Mouse (Mus musculus) kidney, adult 2 months (tissue): Measurements from ENCODE around the gene St6gal1. TPM values are rescaled to one million over a fixed set of nuclear protein-coding genes. Genes with fewer than 3 reads are reported as not detected.

Experiments
- DNase-seq: peaks from one replicate; pipeline ENCODE4 v3.0.0; 2021
- H3K27ac ChIP-seq: fragments of 200-500 bp; 2 replicates; pipeline ENCODE4 v1.5.1; 2012; ENCODE audit warnings: low read depth, low read length, control low read depth, inconsistent platforms; ENCODE audit not compliant: insufficient read depth
- H3K27me3 ChIP-seq: fragments of 200-500 bp; replicated peaks from 2 replicates; pipeline ENCODE4 v1.6.1; 2012; ENCODE audit warnings: mild to moderate bottlenecking, moderate library complexity, low read length, inconsistent platforms; ENCODE audit not compliant: control insufficient read depth, insufficient read depth
- H3K36me3 ChIP-seq: fragments of 200-500 bp; 2 replicates; pipeline ENCODE4 v1.6.1; 2012; ENCODE audit warnings: mild to moderate bottlenecking, moderate library complexity, low read length, inconsistent platforms; ENCODE audit not compliant: control insufficient read depth, insufficient read depth
- H3K4me1 ChIP-seq: fragments of 200-500 bp; 2 replicates; pipeline ENCODE4 v1.6.1; 2011; ENCODE audit warnings: low read length; ENCODE audit not compliant: control insufficient read depth, insufficient read depth
- H3K4me3 ChIP-seq: fragments of 200-500 bp; 2 replicates; pipeline ENCODE4 v1.5.1; 2011; ENCODE audit warnings: mild to moderate bottlenecking, low read depth, low read length, control low read depth; ENCODE audit not compliant: insufficient read depth
- CTCF ChIP-seq: fragments of 200-500 bp; conservative IDR thresholded peaks from 2 replicates; pipeline ENCODE4 v1.5.1; 2011; ENCODE audit warnings: low read depth, mild to moderate bottlenecking, control low read depth, low read length, moderate library complexity, mixed read lengths; ENCODE audit not compliant: insufficient read depth, insufficient read length
- POLR2A ChIP-seq: fragments of 200-500 bp; IDR thresholded peaks from one replicate; pipeline ENCODE4 v1.6.1; 2011; ENCODE audit warnings: low read depth, low read length, control low read depth
- WGBS: fragments of 180-500 bp; shearing (Covaris S2); methylation state at CpG from one replicate; pipeline ENCODE4 v1.1.7; 2018; 5-methylcytosine and 5-hydroxymethylcytosine counted together
- polyA plus RNA-seq: library from polyadenylated mRNA; depleted of rRNA; stranded (reverse); fragments of >200 nt; gene quantifications from 2 replicates; pipeline ENCODE4 v1.2.3, GENCODE M21; 2012

Gene St6gal1
- polyA plus RNA-seq, 1 experiment = 10.1 TPM

DNA sequence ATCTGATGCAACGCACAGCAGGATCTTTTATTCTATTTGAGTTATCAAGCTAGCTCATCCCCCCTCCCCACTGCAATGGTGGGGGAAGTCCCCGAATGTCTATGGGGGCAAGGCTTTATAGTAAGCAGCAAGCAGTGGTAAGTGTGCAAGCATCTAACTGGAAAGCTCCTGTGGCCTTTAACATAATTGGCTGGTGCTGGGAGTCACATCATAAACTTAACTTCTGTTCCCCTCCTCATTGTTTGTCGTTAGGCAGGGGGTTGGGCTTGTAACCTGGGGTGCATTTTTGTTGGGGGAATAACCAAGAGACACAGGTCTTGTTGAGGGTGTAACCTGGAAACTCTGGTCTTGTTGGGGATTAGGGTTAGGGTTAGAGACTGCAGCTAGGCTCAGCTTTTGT, 3.9 kb downstream of the St6gal1 start:
- Histone ChIP-seq H3K4me3 (no peak overlapping the region), H3K27ac (no peak overlapping the region), H3K4me1 (no peaks in the 10 kb centered on the region), H3K36me3 (no peaks in the 10 kb centered on the region), H3K27me3 (no peaks in the 10 kb centered on the region)
- no peak for TF ChIP-seq POLR2A
- TF ChIP-seq CTCF = no peak
- WGBS = 64% methylated on average over 3 of the region's 3 CpGs
- DNase-seq = no peak

DNA sequence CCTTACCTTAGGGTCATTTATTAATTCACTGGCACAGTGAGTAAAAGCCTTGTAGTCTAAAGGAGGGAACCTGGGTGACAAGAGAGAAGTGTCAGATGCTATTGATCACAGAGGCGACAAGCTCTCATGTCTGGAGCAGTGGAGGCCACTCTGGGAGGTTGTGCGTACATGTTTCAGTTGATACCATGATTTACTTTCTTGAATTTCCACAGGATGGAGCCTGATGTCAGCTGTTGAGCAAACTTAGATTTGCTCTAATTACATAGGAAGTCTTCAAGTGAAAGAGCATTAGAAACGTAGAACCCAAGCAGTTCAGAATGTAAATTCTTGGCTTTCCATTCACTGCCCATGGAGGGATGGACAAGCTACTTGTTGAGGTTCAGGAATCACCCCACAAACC, 5.4 kb downstream of the St6gal1 start:
- DNase-seq = no peak
- TF ChIP-seq CTCF = no peak
- TF ChIP-seq POLR2A = no peak
- Histone ChIP-seq H3K4me3 (no peak overlapping the region), H3K27ac (no peak overlapping the region), H3K27me3 (no peaks in the 10 kb centered on the region), H3K36me3 (no peaks in the 10 kb centered on the region), H3K4me1 (no peaks in the 10 kb centered on the region)
- 86% methylated on average over 3 of the region's 3 CpGs for WGBS

DNA sequence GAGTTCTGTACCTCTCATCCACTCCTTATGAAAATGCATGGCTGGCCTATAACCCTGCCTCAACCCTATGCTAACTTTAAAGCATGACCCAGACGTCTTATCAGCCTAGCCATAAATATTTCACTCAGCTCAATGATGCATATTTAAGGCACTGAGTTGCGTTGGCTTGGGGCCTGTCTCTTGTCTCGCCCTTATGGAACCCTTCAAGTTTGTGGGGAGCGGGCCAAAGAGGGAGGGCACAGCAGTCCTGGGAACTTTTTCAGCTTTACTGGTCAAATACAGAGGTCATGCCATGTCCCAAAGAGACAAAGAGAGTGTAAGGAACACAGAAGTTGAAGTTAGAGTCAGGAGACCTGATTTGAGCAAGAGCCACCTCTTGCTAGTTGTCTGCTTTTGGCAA, 6.6 kb downstream of the St6gal1 start:
- TF ChIP-seq POLR2A = no peak
- peak; percentile 48 for DNase-seq
- H3K27ac ChIP-seq = 0 out of 2 replicates have a peak overlapping the region, but pooled peaks have one; percentile 6
- 70% methylated on average over 4 of the region's 4 CpGs for WGBS
- H3K4me1 ChIP-seq = no peaks in the 10 kb centered on the region
- no peak overlapping the region for H3K4me3 ChIP-seq
- H3K27me3 ChIP-seq = no peaks in the 10 kb centered on the region
- no peaks in the 10 kb centered on the region for H3K36me3 ChIP-seq

DNA sequence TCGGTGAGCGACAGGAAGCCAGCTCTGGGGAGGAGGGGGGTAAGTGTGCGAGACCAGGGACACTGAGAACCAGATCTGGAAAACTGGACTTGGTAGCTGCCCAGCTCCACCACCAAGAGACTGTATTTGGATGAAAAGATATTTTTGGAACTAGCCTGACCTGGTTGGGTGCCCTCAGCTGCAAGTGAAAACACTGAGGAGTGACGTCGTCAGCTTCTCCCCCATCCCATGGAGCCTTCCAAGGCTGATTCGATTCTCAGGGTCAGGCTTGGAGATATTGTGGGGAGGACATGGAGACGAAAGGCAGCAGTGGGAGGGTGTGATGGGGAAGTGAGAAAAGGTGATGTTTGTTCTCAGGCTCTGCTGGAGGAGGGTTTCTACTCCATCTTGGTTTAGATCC, 8.2 kb downstream of the St6gal1 start:
- no peak overlapping the region for H3K4me3 ChIP-seq
- DNase-seq = no peak
- no peaks in the 10 kb centered on the region for H3K27me3 ChIP-seq
- no peak for TF ChIP-seq POLR2A
- TF ChIP-seq CTCF = no peak
- WGBS = 52% methylated on average over 7 of the region's 7 CpGs
- H3K36me3 ChIP-seq = no peaks in the 10 kb centered on the region
- no peak overlapping the region for H3K27ac ChIP-seq
- no peaks in the 10 kb centered on the region for H3K4me1 ChIP-seq

DNA sequence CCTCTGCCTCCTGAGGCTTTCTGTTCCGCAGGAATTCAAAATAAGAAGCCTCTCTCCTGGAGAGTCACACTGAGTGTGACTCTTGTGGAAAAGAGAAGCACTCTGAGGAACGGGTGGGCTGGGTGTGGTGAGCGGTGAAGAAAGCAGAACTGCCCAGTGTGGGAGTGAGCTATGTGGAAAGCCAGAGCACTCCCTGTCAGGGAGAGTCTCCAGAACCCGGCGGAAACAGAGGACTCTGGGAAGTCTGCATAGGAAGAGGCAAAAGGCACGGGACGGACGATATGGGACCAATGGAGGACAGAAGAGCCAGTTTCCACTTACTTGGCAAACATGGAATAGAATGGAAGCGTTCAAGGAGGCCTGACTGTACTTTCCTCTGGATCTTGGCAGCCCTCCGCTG, 9.0 kb downstream of the St6gal1 start:
- Histone ChIP-seq H3K4me3 (no peak overlapping the region), H3K4me1 (no peaks in the 10 kb centered on the region), H3K27me3 (no peaks in the 10 kb centered on the region), H3K36me3 (no peaks in the 10 kb centered on the region), H3K27ac (no peak overlapping the region)
- no peak for TF ChIP-seq CTCF
- DNase-seq = peak; percentile 30
- WGBS = 62% methylated on average over 10 of the region's 10 CpGs

DNA sequence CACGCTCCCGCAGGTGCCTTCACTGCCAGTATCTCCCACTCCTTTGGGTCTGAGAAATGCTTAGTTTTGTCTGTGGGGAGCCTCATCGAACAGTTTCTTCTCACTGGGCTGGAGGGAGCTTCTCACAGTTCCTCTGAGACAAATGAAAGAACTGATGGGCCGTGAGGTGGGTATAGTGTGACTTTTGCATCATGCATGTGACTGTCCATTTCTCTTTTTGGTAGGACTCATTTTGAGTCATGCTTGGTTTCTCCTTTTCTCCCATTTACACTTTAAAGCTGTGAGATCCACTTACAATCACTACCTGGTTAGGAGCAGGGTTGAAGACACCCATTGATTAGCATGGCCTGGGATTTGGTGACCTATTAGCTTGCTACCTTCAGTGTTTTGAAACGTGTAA, 10.0 kb downstream of the St6gal1 start:
- H3K36me3 ChIP-seq = no peaks in the 10 kb centered on the region
- no peak for DNase-seq
- no peaks in the 10 kb centered on the region for H3K4me1 ChIP-seq
- H3K4me3 ChIP-seq = no peak overlapping the region
- H3K27me3 ChIP-seq = no peaks in the 10 kb centered on the region
- H3K27ac ChIP-seq = no peak overlapping the region
- WGBS = 87% methylated on average over 5 of the region's 5 CpGs
- no peak for TF ChIP-seq CTCF
- no peak for TF ChIP-seq POLR2A

DNA sequence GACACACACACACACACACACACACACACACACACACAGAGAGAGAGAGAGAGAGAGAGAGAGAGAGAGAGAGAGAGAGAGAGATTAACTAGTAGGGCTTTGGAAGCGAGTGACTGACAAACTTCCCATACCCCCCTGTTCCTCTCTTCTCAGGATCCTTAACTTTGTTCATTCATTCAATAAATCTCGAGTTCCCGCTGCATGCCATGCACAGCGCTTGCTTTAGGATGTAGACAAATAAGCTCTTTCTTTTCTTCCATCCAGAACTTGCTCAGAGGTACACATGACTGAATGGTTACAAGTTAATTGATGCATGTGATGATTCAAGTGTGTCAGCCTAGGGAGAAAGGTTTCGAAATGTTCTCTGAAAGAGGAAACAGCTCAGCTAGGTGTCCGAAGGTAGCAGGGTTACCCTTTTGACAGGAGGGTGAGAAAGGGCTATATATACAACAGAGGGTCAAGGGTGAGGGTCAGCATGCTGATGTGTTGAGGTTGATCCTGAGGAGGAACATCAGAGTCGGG, 10.7 kb downstream of the St6gal1 start:
- Histone ChIP-seq H3K27ac (no peak overlapping the region), H3K4me1 (peaks cover 4% of the 10 kb centered on the region; the same call in 1 of the 2 replicates), H3K4me3 (no peak overlapping the region), H3K36me3 (no peaks in the 10 kb centered on the region), H3K27me3 (no peaks in the 10 kb centered on the region)
- no peak for TF ChIP-seq POLR2A
- no peak for TF ChIP-seq CTCF
- DNase-seq = no peak
- 53% methylated on average over 7 of the region's 7 CpGs for WGBS

DNA sequence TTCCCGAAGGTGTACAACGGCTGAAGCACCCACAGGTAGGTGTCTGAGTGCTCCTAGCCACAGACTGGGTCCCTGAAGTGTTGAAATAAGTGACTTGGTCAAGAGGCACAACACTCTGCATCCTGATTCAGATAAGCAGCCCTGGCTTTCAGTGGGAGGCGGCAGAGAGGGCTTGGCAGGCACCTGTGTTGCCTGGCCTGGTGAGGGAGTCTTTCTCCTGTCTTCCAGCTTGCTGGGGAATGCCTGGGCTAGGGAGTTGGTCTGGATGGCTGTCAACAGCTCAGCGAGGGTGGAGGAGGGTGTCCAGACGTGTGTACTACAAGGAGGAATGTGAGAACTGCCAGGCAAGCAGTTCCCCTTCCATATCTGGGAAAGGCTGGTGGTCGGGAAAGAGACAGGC, 15.0 kb downstream of the St6gal1 start:
- no peak overlapping the region for H3K27ac ChIP-seq
- no peak overlapping the region for H3K4me3 ChIP-seq
- H3K27me3 ChIP-seq = no peaks in the 10 kb centered on the region
- no peak for DNase-seq
- H3K4me1 ChIP-seq = peaks cover 4% of the 10 kb centered on the region; the same call in 1 of the 2 replicates
- TF ChIP-seq POLR2A (no peak), CTCF (no peak)
- 71% methylated on average over 6 of the region's 6 CpGs for WGBS
- no peaks in the 10 kb centered on the region for H3K36me3 ChIP-seq
